Mouse (Mus musculus) layer of hippocampus, postnatal 36 days (tissue): Measurements from ENCODE around the gene Supt3. TPM values are rescaled to one million over a fixed set of nuclear protein-coding genes. Genes with fewer than 3 reads are reported as not detected.

Experiments used
- DNase-seq, 2 experiments: peaks; one replicate each; pipeline ENCODE4 v3.0.0; 2022
- total RNA-seq, 2 experiments: library from RNA; stranded (reverse); gene quantifications; 2 replicates each; pipeline ENCODE4 v1.2.3; 2021

Gene Supt3
- total RNA-seq, 2 experiments from 2014 or later: 15.9 to 17.2 TPM

GRCm38 (mm10) chr17:44967186-44967585 lies 190.2 kb downstream of the Supt3 start:
- no peak for DNase-seq

- no peak for DNase-seq
Observed at GRCm38 (mm10) chr17:44970255-44970654, 193.3 kb downstream of the Supt3 start.

DNA sequence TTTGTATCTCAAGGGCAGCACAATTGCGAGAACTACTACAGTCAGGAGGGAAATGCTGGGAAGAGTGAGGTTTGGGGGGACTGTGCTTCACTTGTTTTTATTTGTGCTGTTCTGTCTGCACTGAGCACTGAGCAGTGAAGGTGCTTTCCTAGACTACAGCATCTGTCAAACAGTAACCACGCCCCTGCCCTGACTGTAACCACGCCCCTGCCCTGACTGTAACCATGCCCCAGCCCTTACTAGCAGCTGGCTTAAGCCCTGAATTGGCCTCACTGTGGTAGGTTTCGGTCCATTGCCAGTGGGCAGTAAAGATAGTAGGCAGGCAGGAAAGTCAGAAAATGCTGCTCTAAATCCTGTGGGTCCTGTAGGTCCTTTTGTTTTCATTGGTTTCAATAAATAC lies 196.5 kb downstream of the Supt3 start:
- DNase-seq: no peak

- DNase-seq: no peak
Observed at GRCm38 (mm10) chr17:44977690-44978089, 200.7 kb downstream of the Supt3 start.

DNA sequence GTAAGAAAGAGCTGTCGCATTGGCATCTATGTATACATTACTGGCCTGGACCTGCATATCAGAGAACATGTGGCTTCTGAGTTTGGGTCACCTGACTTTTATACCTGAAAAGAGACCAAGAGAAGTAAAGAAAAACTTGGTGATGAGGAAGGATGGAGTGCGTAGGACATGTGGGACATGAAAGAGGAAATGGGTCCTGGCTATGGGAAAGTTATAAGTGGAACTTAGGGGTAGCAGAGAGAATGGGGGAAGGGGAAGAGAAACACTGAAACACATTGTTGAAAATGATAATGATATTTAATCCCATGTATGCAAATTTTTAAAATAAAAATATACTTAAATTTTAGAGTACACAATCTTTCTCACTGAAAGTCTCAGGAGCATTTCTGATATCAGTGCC lies 211.0 kb downstream of the Supt3 start:
- no peak for DNase-seq

- no peak for DNase-seq
Observed at GRCm38 (mm10) chr17:45003311-45003710, 226.4 kb downstream of the Supt3 start.

DNA sequence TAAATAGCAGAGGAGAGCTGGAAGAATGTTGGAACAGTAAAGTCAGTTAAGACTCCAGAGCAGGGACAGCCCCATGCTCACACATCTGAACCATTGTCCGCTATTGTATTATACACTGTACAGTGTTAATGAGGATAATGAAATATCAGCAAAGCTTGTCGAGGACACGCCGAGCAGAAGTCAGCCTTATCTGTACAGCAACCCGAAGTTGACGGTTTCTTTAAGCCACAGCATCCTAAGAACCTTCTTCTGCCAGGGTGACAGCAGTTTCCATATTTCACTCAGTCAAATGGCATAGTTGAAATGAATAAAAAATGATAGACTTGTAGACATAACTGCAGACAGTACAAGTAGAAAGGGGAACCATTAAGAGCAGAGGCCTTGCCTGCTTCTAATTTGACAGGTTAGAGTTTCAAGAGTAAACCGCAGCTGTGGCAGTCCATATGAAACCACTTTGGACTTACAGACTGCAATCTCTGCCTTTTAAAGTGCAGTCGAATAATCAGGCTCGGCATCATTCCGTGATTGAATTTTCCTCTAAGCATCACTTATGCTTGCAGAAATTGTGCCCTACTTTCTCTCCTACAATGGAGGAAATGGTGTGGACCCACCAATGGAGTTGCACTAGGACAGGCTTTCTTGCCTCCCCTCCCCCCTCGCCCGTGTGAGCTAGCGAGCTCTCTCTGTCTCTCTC lies 227.7 kb downstream of the Supt3 start:
- DNase-seq: no peak

DNA sequence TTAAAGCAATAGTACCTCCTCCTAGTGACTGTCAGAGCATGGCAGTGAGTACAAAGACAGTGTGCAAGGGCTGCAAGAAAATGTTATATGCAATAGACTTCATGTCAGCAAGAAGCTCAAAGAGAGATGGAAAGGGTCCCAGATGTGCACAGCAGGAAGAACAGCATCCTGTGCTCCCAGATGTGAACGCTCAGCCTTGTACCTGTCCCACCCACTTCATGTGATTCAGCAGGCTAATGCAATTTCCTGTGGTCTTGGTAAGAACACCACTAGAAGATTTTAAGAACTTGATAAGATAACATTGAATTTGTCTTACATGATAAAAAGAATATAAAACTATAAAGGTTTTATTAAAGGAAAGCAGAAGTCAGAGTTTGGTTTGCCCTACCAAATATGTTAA lies 230.5 kb downstream of the Supt3 start:
- no peak for DNase-seq

DNA sequence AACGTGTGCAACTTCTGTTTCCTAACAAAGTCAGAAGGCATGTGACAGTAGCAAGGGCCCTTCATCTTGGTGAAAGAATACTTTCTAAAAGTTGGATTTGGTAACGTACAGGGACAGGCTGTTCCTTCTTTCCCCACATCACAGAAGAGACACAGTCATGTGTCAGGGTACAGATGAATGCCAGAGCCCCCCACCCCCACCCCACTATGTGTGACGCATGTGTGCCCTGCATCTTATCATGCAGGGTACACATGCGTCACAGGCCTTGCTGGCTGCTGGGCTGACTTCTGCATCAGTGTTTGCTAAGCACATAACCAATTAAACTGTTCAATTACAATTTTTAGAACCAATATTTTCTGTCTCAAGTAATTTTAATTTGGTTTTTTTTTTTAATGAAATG lies 231.7 kb downstream of the Supt3 start:
- no peak for DNase-seq

DNA sequence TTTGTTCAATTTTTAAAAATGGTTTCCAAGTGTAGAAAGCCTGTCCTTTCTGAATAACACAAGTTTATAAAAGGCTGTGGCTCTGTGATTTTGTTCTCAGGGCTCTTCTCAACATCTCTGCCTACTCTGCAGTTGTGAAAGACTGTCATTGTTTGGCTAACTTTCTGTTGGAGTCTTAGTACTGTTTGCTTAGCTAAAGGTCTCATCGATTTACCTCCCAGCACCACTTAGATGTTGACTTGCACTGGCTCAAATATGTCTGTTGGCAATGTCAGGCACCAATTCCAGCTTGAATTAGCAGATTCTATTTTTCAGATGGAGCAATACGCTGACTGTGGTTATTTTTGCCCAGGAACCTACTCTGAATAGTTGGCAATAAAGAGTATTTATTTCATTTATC lies 233.5 kb downstream of the Supt3 start:
- no peak for DNase-seq

- no peak for DNase-seq
Observed at GRCm38 (mm10) chr17:45016746-45017145, 239.8 kb downstream of the Supt3 start.

GRCm38 (mm10) chr17:45020155-45020930 lies 243.4 kb downstream of the Supt3 start:
- DNase-seq: no peak

DNA sequence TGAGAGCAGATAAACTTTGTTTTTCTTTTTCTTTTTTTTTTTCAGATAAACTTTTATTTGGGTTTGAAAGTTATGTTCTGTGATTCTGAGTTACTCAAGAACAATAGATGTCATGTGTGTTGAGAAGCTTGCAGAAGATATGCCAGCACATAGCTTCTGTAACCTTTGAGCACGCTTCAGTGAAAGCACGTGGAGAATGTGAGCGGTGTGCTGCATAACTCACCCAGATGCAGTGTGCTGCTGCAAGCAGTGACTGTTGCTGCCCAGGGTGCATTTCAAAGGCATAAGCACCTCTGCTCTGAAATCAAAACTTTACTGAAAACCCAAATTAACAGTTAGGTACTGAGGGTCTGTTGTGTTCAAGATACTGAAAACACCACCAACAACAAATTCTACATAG lies 251.5 kb downstream of the Supt3 start:
- DNase-seq: no peak

DNA sequence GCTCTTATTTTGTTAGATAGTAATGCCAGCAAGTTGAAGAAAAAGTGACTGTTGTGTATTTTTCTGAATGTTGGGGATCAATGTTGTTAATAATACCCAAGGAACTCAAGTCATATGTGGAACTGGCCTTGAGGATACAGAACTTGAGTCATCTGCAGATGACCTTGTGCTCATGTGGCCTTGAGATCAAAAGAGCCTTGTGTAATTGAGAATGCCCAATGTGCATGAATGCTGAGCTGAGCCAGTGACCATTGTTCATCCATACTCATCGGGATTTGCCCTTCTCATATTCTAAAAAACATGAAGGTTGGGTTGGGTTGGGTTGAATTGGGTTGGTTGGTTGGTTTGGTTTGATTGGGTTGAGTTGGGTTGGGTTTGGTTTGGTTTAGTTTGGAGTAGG lies 252.2 kb downstream of the Supt3 start:
- no peak for DNase-seq

DNA sequence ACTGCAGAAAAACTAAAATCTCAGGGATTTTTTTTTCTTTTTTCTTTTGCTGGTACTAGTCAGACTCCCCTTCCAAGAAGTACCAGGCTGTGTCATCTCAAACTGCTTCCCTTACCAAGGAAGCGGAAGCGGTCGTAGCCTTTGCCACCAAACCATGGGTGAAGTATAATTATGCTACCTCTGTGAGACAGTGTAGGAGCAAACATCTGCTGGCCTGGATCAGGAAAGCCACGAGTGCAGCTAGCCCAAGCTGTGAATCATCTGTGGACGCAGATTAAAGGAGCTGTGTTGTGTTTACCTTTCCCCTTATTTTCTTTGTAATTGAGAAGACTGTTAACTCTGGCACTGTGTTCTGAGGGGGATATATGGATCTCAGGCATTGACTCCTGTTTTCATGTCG lies 255.3 kb downstream of the Supt3 start:
- DNase-seq: no peak

DNA sequence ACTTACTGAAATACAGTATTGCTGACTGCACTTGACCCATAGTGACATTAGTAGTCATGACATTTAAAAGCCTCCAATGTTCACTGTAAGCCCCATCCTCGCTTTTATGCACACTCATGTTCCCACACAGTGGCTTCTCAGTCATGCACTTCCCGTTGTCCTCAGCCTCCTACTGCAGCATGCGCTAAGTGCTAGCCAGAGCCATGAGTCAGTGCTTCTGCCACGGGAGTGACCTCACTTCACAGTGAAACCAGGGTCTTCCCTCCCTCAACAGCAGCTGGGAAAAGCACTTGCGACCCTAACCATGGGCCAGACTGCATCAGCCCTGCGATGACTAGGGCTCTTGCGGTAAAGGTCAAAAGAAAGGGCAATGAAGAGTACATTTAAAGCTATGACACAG lies 256.7 kb downstream of the Supt3 start:
- no peak for DNase-seq

GRCm38 (mm10) chr17:45041084-45041483 lies 264.1 kb downstream of the Supt3 start:
- DNase-seq: no peak

GRCm38 (mm10) chr17:45045804-45046203 lies 268.9 kb downstream of the Supt3 start:
- DNase-seq: no peak

DNA sequence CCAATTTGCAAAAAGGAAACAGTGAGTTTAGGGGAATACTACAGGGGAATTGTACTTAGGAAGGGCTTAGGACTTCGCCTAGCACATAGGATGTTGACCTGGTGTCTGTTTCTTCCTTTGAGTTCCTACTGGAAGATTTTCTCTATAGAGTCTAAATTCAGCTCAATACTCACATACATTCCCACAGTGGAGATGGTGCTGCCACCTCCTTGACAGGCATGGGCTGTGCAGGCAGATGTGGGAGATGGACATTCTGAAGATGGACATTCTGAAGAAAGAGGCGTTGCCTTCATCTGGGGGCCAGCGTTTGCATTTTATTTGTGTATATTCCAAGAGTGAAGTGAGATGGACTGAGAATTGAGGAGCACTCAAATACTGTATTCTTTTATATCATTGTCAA lies 269.6 kb downstream of the Supt3 start:
- no peak for DNase-seq

DNA sequence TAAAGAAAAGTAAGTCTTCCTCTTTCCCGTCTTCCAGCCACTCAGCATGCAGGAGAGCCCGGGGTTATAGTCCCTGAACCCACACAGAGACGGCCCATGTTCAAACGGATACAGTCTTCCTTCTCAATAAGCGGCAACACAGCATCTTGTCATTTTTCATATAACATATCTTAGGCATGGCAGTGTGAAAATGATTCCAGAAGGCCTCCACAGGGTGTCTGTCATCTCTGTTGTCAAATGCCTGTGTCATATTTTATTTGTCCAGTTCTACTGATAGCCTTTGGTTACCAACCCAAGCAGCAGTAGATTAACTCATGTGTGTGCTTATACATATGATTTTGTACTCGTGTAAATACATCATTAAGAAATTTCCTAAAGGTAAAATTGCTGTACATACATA lies 270.3 kb downstream of the Supt3 start:
- no peak for DNase-seq

GRCm38 (mm10) chr17:45051971-45052370 lies 275.0 kb downstream of the Supt3 start:
- DNase-seq: no peak

GRCm38 (mm10) chr17:45053371-45053770 lies 276.4 kb downstream of the Supt3 start:
- DNase-seq: no peak

DNA sequence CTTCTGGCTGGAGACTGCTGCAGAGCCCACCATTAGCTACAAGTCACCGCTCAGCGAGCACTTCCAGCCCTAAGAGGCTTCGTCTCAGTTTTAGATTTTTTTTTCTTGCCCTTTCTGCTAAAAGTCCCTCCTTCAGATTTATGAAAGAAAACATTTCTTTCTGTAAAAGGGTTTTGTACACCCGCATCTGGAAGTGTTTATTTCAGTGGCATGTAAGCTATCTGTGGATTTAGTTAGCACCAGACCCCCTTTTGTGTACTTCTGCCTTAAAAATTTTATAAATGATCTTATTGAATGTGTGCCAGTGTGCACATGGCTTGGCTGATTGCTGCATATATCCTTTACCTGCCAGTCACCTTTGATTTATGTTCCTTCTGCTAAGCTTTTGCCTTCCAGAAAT lies 277.6 kb downstream of the Supt3 start:
- no peak for DNase-seq

- no peak for DNase-seq
Observed at GRCm38 (mm10) chr17:45056894-45057293, 279.9 kb downstream of the Supt3 start.
